ENCODE assay signal across 15 mouse cellular contexts in the genomic region with DNA sequence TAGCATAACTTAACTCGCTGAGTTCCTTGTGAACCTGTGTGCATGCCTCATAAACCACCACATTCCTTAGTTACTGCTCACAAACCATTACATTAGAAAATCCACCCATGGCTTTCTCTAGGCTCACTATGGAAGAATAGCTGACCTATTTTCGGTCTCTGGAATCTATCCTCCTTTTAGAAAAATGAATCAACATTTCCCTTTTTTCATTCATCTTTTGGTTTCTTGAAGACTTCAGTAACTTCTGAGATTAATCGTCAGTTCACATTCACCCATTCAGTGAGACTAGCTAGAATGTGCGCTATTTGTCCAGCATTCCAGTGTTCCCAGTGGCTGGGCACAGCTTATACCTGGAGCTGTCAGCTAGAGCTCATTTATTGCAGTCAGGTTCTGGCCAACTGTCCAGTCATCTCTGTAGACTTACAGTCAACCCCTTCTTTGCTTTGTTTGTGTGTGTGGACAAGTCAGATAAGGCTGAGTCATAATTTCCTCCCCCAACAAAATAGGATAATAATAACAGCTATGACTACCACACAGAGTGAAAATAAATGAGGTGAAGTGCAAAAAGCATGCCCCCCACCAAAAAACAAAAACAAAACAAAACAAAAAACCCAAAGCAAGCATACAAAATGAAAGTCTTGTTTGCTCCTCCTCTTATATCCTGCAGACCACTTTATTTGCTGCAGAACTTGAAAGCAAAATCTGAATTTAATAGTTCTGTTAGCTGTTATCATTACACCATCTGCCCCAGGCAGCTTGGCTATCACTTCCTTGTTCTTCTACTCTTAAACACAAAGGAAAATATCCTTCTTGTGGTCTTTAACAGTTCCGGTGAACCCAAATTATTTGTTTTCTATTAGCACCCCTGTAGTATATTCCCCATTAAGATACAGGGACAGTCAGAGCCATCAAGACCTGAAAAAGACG.
DNase-seq lines count a peak whose midpoint lies in the region; ATAC-seq and TF ChIP-seq lines count a peak whose summit lies in the region.
"Had no signal": no experiment of that assay in that cellular context is flagged by ENCODE, and none has a peak within 500 bp of the region (broad histone marks: within the 10 kb centered on the region; RNA-seq: fewer than 3 reads in every experiment).

No protein-coding gene starts in this region.

- no peak overlapping the region for H3K9ac ChIP-seq in kidney, embryonic 16.5 days (replicated peaks; ENCODE audit: low read length)
- H3K9ac ChIP-seq: heart, embryonic 13.5 days had no signal

- peak; percentile 64 for DNase-seq in 3134 (ENCODE audit: extremely low read depth, insufficient read length, low spot score)
- DNase-seq in 3T3-L1 (ENCODE audit: low read depth, low spot score), result peak; percentile 84
- DNase-seq in Patski (ENCODE audit: low read depth, low spot score), result peak; percentile 64
- DNase-seq in urinary bladder, adult 2 months (ENCODE audit: low spot score), result no peak
- no peak for DNase-seq in left cerebral cortex, postnatal 14 days (ENCODE audit: low spot score in 2 of 2)
- no peak for DNase-seq in natural killer cell, adult 2 months (ENCODE audit: low spot score in 2 of 2)
- no peak for DNase-seq in thymus, adult 2 months
- DNase-seq: adrenal gland, postnatal 10 days; cerebellum, postnatal 25 days; lung, adult 18-20 months had no signal

- H3K4me1 ChIP-seq in kidney, embryonic 16.5 days (ENCODE audit: insufficient read depth, low read length), result peaks cover 18% of the 10 kb centered on the region
- H3K4me1 ChIP-seq in thymus, adult 2 months (replicated peaks; ENCODE audit: control insufficient read depth, insufficient read depth, low read length), result no peaks in the 10 kb centered on the region
- H3K4me1 ChIP-seq: midbrain, embryonic 10.5 days had no signal

- intact Hi-C loops in left cerebral cortex, postnatal 14 days (cut with DNase I), result no loop called here

- CTCF ChIA-PET in Patski (lab: Charles Lee), result interaction anchor here (2.0 kb wide), 1 partner anchor 172 kb away, joined by 6 read pairs; no protein-coding TSS in a partner anchor

- no peaks in the 10 kb centered on the region for H3K36me3 ChIP-seq in kidney, embryonic 16.5 days (ENCODE audit: insufficient read depth, low read length)
- H3K36me3 ChIP-seq in thymus, adult 2 months (ENCODE audit: control insufficient read depth, insufficient read depth, low read length), result no peaks in the 10 kb centered on the region
- H3K36me3 ChIP-seq: heart, embryonic 13.5 days; midbrain, embryonic 10.5 days had no signal

- POLR2A ChIA-PET in Patski (lab: Charles Lee), result interaction anchor here (0.9 to 2.2 kb wide), 3 partner anchors 125 to 175 kb away, joined by 3 to 11 read pairs (median 3); a partner anchor contains a TSS

- TF ChIP-seq POLR2A in thymus, adult 2 months (IDR thresholded peaks at IDR 0.05; ENCODE audit: control insufficient read depth, extremely low read depth, insufficient read depth, low read length, poor library complexity), result no peak

- H3K4me3 ChIP-seq in kidney, embryonic 16.5 days (ENCODE audit: low read length), result no peak overlapping the region
- H3K4me3 ChIP-seq in thymus, adult 2 months (ENCODE audit: control insufficient read depth, insufficient read depth, low read length), result no peak overlapping the region
- H3K4me3 ChIP-seq: heart, embryonic 13.5 days; midbrain, embryonic 10.5 days had no signal

- TF ChIP-seq CTCF in Patski (IDR thresholded peaks at IDR 0.05), result no peak
- TF ChIP-seq CTCF in thymus, adult 2 months (IDR thresholded peaks at IDR 0.05; ENCODE audit: borderline replicate concordance, control insufficient read depth, extremely low read depth, insufficient read depth, low read length, poor library complexity), result no peak

- H3K27ac ChIP-seq in kidney, embryonic 16.5 days (ENCODE audit: low read length), result peak overlapping the region; percentile 68
- no peak overlapping the region for H3K27ac ChIP-seq in thymus, adult 2 months (ENCODE audit: control insufficient read depth, insufficient read depth, low read length)
- H3K27ac ChIP-seq: heart, embryonic 13.5 days; midbrain, embryonic 10.5 days had no signal

- no peaks in the 10 kb centered on the region for H3K27me3 ChIP-seq in Patski
- no peaks in the 10 kb centered on the region for H3K27me3 ChIP-seq in kidney, embryonic 16.5 days (ENCODE audit: insufficient read depth, low read length)
- H3K27me3 ChIP-seq in thymus, adult 2 months (ENCODE audit: control insufficient read depth, insufficient read depth, low read length), result no peaks in the 10 kb centered on the region
- H3K27me3 ChIP-seq: heart, embryonic 13.5 days had no signal

- no peaks in the 10 kb centered on the region for H3K9me3 ChIP-seq in kidney, embryonic 16.5 days (ENCODE audit: low read length)
- H3K9me3 ChIP-seq: heart, embryonic 13.5 days; midbrain, embryonic 10.5 days had no signal

- H3K4me2 ChIP-seq in kidney, embryonic 16.5 days (replicated peaks; ENCODE audit: low read depth, low read length), result no peak overlapping the region
- H3K4me2 ChIP-seq: heart, embryonic 13.5 days had no signal

- 57% methylated on average over 6 of the region's 6 CpGs for WGBS in kidney, embryonic 16.5 days
- 89% methylated on average over 6 of the region's 6 CpGs for WGBS in thymus, adult 2 months

- ATAC-seq in Patski, result peak; percentile 91
- peak; percentile 88 for ATAC-seq in kidney, embryonic 16.5 days (ENCODE audit: low FRiP score, low TSS enrichment)
- ATAC-seq: forebrain, embryonic 14.5 days; hindbrain, embryonic 16.5 days had no signal

- in situ Hi-C loops in Patski (cut with MboI; ENCODE audit: low pct_unique_long_range_greater_than_20kb), result no loop called here

Comparison
In these comparisons a context has a peak if more than half of its experiments do, and no peak if none do; other contexts are left out.
1. DNase-seq: peak in 3134 (single experiment), 3T3-L1 (single experiment) and Patski (single experiment); none in urinary bladder, adult 2 months (single experiment), left cerebral cortex, postnatal 14 days (0 of 2), natural killer cell, adult 2 months (0 of 2) and thymus, adult 2 months (single experiment).